Mouse (Mus musculus) lung, postnatal 36 days (tissue): ENCODE data around the gene Rad9b.
"Not testable (repeated sequence)": the region's sequence is repeated elsewhere in the genome, so short reads cannot be mapped to it uniquely, and the experiment has no call there.

Source experiments
- DNase-seq: peaks from one replicate; pipeline ENCODE4 v3.0.0; 2022; ENCODE audit warnings: mixed read lengths

The Rad9b gene

GRCm38 (mm10) chr5:122354492-122355067 lies 547 bp upstream of the Rad9b start:
- DNase-seq, result no peak

- peak; percentile 15 for DNase-seq
These were observed 8.3 kb downstream of the Rad9b start for GRCm38 (mm10) chr5:122345777-122346176.

GRCm38 (mm10) chr5:122344260-122344659 lies 9.8 kb downstream of the Rad9b start:
- peak; percentile 85 for DNase-seq

- peak; percentile 32 for DNase-seq
These were observed 10.3 kb downstream of the Rad9b start for GRCm38 (mm10) chr5:122343768-122344167.

GRCm38 (mm10) chr5:122342874-122343273 lies 11.2 kb downstream of the Rad9b start:
- DNase-seq, result no peak

- DNase-seq, result peak; percentile 55
These were observed 17.3 kb downstream of the Rad9b start for GRCm38 (mm10) chr5:122336554-122337294.

- DNase-seq, result no peak
These were observed 19.4 kb downstream of the Rad9b start for GRCm38 (mm10) chr5:122334682-122335081.

- no peak for DNase-seq
These were observed 23.8 kb downstream of the Rad9b start for GRCm38 (mm10) chr5:122330269-122330668.

- DNase-seq, result no peak
These were observed 26.8 kb downstream of the Rad9b start for GRCm38 (mm10) chr5:122327283-122327682.

- DNase-seq, result no peak
These were observed 28.6 kb downstream of the Rad9b start for GRCm38 (mm10) chr5:122325477-122325876.

GRCm38 (mm10) chr5:122324608-122325431 lies 29.2 kb downstream of the Rad9b start:
- peak; percentile 82 for DNase-seq

- no peak for DNase-seq
These were observed 30.5 kb downstream of the Rad9b start for GRCm38 (mm10) chr5:122323523-122323922.

- DNase-seq, result peak; percentile 20
These were observed 33.7 kb downstream of the Rad9b start for GRCm38 (mm10) chr5:122320205-122320781.

- DNase-seq, result peak; percentile 48
These were observed 34.4 kb downstream of the Rad9b start for GRCm38 (mm10) chr5:122319474-122320204.

- not testable (repeated sequence) for DNase-seq
These were observed 35.1 kb downstream of the Rad9b start for GRCm38 (mm10) chr5:122318976-122319375.

GRCm38 (mm10) chr5:122318100-122318499 lies 35.9 kb downstream of the Rad9b start:
- DNase-seq, result peak; percentile 72

- peak; percentile 47 for DNase-seq
These were observed 36.5 kb downstream of the Rad9b start for GRCm38 (mm10) chr5:122317329-122318045.

- DNase-seq, result peak; percentile 97
These were observed 38.9 kb downstream of the Rad9b start for GRCm38 (mm10) chr5:122314966-122315667.

GRCm38 (mm10) chr5:122312942-122313684 lies 40.9 kb downstream of the Rad9b start:
- no peak for DNase-seq

GRCm38 (mm10) chr5:122312346-122312745 lies 41.7 kb downstream of the Rad9b start:
- DNase-seq, result peak; percentile 59
